Mouse (Mus musculus) left cerebral cortex, adult 18-20 months (tissue): Measurements from ENCODE around the gene Wdpcp. TPM values are rescaled to one million over a fixed set of nuclear protein-coding genes. Genes with fewer than 3 reads are reported as not detected.

ENCODE experiments used
- DNase-seq, 2 experiments: peaks; one replicate each; pipeline ENCODE4 v3.0.0; 2021 to 2022; ENCODE audit warnings: low spot score in 2 of 2, mixed read lengths in 1 of 2
- microRNA-seq, 2 experiments: library from miRNA; unstranded; fragments of <30 nt; microRNA quantifications; one replicate each; pipeline ENCODE4 v1.2.0; 2021
- total RNA-seq, 2 experiments: library from RNA; stranded (reverse); gene quantifications; 2 replicates each; pipeline ENCODE4 v1.2.3; 2021

Wdpcp gene
- total RNA-seq, 2 experiments from 2014 or later = 13.5 to 13.9 TPM

DNA sequence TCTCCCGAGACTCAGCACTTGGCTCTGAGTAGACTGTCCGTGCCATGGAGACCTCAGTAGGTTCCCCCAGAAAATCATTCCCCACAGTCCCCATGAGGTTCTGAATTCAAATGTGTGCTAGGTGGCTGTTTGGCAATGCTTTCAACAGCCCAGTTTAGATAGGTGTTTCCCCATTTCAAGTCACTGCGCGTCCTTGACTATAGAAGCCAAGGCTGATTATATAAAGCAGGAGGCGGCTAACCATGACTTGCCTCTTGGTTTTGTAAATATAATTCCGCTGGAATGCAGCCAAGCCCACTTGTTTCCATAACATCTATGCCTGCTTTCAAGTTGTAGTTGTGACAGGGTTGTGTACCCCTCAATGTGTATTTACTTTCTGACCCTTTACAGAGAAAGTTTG is 157.9 kb downstream of the Wdpcp start:
- no peak for DNase-seq

DNA sequence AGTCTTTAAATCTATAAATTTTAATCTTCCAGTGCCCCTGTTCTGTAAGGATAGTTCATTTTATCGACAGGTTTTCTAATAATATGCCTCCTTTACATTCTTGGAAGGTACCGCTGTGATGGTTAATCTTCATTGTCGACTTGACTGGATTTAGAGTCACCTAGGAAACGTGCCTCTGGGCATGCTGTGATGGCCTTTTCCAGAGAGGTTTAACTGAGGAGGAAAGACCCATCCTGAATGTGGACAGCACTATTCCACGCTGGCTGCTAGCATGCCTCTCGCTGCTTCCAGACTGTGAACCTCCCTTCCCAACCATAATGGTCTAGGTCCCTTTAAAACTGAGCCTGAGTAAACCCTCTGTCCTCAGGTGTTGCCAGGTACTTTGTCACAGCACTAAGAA is 163.2 kb downstream of the Wdpcp start:
- DNase-seq = no peak

DNA sequence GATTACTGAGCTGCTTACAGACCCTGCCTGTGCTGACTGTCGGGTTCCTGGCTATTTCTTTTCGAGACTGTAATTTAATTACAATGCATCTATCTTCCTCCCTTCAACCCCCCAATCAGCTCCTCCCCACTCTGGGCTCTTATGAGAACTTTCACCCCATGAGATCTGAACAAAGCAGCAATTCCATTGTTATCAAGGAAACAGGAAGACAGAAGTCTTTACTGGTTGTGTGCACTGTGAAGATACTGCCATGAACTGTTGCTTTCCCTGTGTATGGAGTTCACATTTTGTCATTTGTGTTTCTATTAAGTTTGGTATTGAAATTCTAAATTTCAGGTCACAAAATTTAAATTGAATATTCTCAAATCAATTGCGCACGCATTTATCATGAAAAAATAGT is 177.5 kb downstream of the Wdpcp start:
- no peak for DNase-seq

DNA sequence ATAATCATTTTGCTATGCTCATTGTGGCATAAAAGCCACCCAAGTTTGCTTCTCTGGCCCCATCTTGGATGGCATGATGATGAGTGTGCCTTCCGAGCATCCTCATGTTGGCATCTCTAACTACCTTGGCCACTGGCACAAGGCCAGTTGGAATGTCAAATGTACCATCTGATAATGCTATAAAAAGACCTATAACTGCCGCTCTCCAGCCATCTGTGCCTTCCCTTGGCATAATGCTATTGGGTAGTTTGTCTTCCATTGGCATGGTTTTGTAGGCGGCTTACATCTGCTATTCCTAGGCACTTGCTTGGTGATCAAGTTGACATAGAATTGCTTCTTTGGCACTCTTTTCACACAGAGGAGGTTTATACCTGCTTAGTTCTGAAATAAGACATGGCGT is 191.2 kb downstream of the Wdpcp start:
- peak in 1 of 2 experiments; percentile 22 for DNase-seq

DNA sequence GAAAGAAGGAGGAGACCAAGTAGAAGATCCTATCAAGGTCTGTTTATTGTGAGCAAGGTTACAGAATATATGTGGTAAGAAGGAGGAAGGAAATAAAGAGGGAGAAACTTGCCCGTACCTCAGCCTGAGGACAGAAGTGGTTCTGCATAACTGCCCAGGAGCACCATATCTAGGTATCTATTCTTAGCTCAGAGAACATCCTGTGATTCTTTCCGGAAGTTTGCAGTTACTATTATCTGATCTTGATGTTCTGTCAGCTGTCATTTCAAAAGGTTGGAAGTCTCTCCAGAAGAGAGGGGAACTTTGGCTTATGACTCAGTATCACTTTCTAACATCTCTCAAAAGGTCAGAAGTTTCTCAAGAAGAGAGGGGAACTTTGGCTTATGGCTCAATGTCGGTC is 216.8 kb downstream of the Wdpcp start:
- no peak for DNase-seq

DNA sequence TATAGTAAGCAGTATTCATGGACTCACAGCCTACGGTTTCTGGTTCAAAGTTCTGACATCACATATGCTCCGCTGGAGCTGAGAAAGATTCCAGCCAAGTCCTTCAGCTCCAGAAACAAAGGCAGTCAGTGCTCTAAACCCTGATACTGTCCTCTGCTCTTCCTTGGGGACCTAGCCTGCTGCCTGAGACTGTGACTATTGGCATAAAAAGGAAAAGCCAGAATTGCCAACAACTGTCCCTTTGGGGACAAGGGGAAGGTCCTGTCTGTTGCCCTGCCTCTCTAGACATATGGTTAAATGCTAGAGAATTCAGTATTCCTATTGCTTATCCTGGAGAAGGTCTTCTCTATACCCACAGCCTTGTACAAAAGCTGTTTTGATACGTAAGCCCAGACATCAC is 252.9 kb downstream of the Wdpcp start:
- DNase-seq = no peak

DNA sequence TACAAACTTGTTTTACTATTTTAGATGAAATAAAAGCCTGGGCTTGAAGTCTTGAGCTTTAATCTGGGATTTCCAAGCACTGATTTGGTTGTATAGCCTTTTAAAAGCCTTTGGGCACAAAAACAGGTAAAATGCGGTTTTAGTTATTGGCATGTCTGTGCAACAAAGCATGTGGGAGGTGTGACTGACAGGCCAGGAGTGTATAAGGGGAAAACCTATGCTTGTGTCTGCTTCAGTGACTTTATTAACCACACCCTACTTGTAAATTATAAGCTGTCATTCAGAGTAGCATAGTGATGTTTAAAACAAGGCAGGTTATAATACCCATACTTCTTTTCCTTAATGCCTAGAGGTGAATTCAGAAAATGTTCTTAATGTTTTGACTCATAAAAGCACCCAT is 254.5 kb downstream of the Wdpcp start:
- DNase-seq = no peak

DNA sequence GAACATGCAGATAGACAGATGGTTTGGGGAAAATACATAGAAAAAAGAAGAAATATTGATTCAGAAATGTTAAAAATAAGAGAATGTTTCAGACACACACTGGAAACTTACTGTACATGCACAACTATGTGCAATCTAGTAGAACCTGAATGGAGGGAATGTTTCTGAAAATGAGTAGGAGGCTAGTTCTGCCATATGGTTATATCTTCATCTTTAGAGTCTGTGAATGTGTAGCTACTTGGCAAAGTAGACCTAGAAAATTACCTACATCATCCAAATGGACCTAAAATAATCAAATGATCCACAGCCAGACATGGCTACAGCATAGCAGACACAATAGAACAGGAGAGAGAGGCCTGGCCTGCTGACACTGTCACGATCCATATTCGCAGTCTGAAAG is 275.0 kb downstream of the Wdpcp start:
- no peak for DNase-seq

DNA sequence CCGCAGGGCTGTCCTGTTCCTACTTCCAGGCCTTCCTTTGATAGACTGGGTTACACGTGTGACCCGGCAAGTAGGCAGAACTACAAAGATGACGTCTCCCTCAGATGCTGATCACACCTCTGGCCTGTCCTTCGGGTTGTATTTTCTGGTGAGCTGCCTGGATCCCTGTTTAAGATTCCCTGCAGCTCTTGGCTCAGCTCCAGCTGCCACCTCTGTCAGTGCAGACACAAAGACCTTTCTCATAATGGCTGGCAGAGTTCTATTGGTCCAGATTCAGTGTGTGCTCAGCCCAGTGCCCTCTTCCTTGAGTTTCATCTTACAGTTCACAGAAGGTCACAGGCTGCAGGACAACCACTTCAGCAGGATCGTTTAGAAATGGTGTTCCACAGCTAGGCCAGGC is 292.0 kb downstream of the Wdpcp start:
- no peak for DNase-seq

DNA sequence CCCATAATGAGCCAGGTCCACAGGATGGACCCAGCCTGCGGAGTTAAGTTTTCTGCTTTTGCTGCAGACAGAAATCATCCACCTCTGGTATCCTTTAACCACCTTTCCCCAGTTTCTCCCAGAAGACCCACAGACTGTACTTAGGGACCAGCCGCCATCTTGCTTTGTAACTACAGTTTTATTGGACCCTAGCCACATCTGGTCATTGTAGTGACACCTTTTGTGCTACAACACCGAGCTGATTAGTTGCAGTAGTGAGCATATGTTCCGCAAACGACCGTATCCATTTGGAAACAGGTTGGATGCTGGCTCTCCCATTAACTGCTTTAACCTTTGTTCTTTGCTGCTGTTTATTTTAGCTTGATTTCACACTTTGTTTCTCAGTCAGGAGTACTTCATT is 292.5 kb downstream of the Wdpcp start:
- DNase-seq = no peak

DNA sequence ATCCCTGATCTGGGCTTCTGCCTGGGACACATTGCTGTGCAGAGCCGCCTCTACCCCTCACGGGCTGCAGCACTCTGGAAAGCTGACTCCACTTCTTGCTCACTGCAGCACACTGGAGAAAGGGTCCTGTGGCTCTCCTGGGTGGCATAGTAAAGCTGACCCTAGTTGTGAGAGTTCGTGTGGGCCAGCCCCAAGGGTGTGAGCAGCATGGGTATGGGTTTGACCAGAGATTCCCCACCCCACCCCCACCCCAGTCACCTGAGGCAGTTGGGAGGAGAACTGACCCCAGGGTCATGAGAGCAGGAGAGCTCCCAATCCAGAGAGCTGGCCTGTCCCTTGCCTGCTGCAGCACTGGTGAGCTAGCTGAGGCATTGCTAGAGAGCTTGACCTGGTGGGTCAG is 296.6 kb downstream of the Wdpcp start:
- no peak for DNase-seq

DNA sequence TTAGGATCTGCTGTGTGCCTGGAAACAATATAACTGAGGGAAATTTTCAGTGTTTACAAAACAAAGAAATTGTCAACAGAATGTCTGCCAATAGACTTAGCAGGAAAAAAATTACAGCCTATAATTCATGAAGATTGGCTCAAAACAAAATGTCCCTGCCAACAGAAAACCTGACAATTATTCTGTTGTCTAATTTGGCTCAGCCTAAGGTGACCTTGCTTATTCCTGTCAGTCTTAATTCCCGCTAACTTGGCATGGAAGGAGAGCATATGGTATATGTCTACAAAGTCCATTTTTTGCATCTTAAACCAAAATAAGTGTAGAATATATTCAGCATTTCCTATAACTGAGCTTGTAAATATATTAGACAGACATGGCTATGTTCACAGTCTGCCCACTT is 298.8 kb downstream of the Wdpcp start:
- DNase-seq = no peak

DNA sequence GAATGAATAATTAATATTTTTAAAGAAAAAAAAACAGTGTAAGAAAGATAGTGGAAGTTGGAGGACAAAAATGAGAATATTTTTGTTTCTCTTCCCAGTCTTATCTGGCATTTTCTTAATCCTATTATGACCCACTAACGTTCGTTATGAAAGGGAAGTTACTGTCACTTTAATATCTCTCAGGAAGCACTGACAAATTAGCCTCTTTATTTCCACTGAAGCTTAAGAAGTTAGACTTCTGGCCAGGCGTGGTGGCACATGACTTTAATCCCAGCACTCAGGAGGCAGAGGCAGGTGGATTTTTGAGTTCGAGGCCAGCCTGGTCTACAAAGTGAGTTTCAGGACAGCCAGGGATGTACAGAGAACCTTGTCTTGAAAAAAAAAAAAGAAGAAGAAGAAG is 299.7 kb downstream of the Wdpcp start:
- no peak for DNase-seq

DNA sequence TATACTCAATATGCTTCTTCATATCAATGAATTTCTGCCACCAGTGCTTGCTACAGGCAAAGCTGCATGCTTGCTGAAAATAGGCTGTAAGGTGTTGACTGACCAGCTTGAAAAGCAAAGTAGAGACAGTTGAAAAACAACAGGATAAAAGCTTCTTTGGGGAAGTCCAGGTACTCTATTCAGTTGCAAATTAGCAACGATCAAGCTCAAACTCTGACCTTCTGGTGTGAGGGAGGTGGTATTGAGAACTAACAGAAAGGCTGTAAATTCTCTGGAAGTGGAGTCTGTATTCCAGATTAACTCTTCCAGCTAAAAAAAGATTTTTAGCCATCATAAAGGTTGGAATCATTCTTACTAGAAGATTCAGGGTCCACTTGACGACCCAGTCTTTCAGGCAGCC is 303.0 kb downstream of the Wdpcp start:
- DNase-seq = no peak

DNA sequence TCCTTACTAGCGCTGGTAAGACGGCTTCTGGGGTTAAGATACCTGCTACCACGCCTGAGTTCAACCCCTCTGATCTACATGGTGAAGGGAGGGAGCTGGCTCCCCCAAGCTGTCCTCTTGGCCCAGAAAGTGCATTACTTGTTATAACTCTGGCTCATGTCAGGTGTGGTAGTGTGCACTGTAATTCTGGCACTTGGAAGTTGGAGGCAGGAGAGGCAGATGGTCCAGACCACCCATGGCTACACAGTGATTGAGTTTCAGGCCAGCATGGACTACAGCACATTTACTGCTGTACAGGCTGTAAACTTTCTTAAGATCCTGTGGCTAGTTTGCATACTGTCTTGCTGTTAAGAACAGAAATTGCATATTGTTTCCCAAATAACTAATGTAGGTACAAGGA is 322.7 kb downstream of the Wdpcp start:
- no peak for DNase-seq

DNA sequence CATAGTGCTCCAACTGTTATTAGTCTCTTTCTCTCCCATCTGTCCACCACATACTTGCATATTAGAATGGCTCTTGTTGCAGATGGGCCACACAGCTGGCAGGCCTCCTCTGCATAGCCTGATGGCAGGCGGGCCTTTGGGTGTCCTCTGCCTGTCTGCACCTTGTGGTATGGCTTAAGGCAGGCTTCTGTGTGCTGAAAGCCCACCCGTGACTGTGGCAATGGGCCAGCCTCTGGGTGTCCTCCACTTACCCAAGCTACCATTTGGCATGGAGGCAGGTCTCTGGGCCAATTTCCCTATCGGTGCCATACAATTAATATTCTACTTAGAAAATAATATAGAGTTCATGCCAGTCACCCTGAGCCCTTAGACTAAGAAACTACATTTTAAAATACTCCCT is 350.5 kb downstream of the Wdpcp start:
- no peak for DNase-seq

Small RNAs within 50 kb of the gene (microRNA-seq; reads per million reads assigned to microRNA genes)
- 0 reads per million in 2 experiments for gene Gm22990

Other genes with a start within 250 kb of the Wdpcp start
- 10 to 100 TPM; 76.7 to 79.5 TPM for gene Ugp2, start 201.0 kb upstream of the Wdpcp start, total RNA-seq
- 100 to 1,000 TPM; 860 to 910 TPM for gene Mdh1, start 132 bp downstream of the Wdpcp start, total RNA-seq